Mouse (Mus musculus) midbrain, embryonic 14.5 days (tissue): ENCODE measurements around the gene Olfr1364. TPM values are rescaled to one million over a fixed set of nuclear protein-coding genes. Genes with fewer than 3 reads are reported as not detected.

Experiments used
- ATAC-seq: fragments of 200-750 bp; cut with Nextera tagmentation; 2 replicates; pipeline ENCODE4 v1.8.0; 2017; ENCODE audit warnings: moderate number of reproducible peaks, moderate library complexity; ENCODE audit not compliant: low FRiP score, low TSS enrichment
- DNase-seq: peaks from one replicate; pipeline ENCODE4 v3.0.0-alpha.2; 2015
- H3K27ac ChIP-seq: fragments of 300-500 bp; sonication (generic); replicated peaks from 2 replicates; pipeline ENCODE4 v1.5.1; 2014; ENCODE audit warnings: mild to moderate bottlenecking, low read depth, low read length, moderate library complexity
- H3K27me3 ChIP-seq: fragments of 300-500 bp; sonication (generic); 2 replicates; pipeline ENCODE4 v1.6.1; 2014; ENCODE audit warnings: low read length, control low read depth, mixed read lengths; ENCODE audit not compliant: control insufficient read depth, insufficient read depth
- H3K36me3 ChIP-seq: fragments of 300-500 bp; sonication (generic); 2 replicates; pipeline ENCODE4 v1.6.1; 2014; ENCODE audit warnings: low read length, control low read depth; ENCODE audit not compliant: control insufficient read depth, insufficient read depth
- H3K4me1 ChIP-seq: fragments of 300-500 bp; sonication (generic); 2 replicates; pipeline ENCODE4 v1.6.1; 2014; ENCODE audit warnings: mild to moderate bottlenecking, antibody characterized with exemption, low read length, control low read depth; ENCODE audit not compliant: control insufficient read depth, insufficient read depth
- H3K4me2 ChIP-seq: fragments of 300-500 bp; sonication (generic); 2 replicates; pipeline ENCODE4 v1.6.1; 2014; ENCODE audit warnings: mild to moderate bottlenecking, low read length, moderate library complexity
- H3K4me3 ChIP-seq: fragments of 300-500 bp; sonication (generic); replicated peaks from 2 replicates; pipeline ENCODE4 v1.5.1; 2014; ENCODE audit warnings: low read depth, low read length
- H3K9ac ChIP-seq: fragments of 300-500 bp; sonication (generic); replicated peaks from 2 replicates; pipeline ENCODE4 v1.6.1; 2014; ENCODE audit warnings: mild to moderate bottlenecking, low read length, moderate library complexity
- H3K9me3 ChIP-seq: fragments of 300-500 bp; sonication (generic); 2 replicates; pipeline ENCODE4 v1.6.1; 2016; ENCODE audit warnings: low read length, control low read depth, mixed read lengths; ENCODE audit not compliant: control insufficient read depth
- WGBS: fragments of 180-500 bp; shearing (Covaris S2); extraction: QIAGEN DNeasy Blood & Tissue Kit; methylation state at CpG from one replicate; pipeline ENCODE4 v1.1.7; 2014; 5-methylcytosine and 5-hydroxymethylcytosine counted together
- polyA plus RNA-seq: library from polyadenylated mRNA; unstranded; fragments of >200 nt; fragmentation: Nextera tagmentation; extraction: Ambion mirVana; gene quantifications from 2 replicates; pipeline ENCODE4 v1.2.1, GENCODE M21; 2014

Gene Olfr1364
- not detected in 2 replicates for polyA plus RNA-seq

GRCm38 (mm10) chr13:21581659-21582058 is at the start of gene Olfr1364:
Gene Olfr1364 (minus strand): TSS chr13:21581759.
- DNase-seq (no peak), ATAC-seq (no peak)
- H3K27me3 ChIP-seq: no peaks in the 10 kb centered on the region
- H3K36me3 ChIP-seq: no peaks in the 10 kb centered on the region
- no peak within 1 kb of the TSS for H3K4me2 ChIP-seq
- H3K4me3 ChIP-seq: no peak within 1 kb of the TSS
- no peaks in the 10 kb centered on the region for H3K4me1 ChIP-seq
- WGBS: 91% methylated on average over 2 of the region's 2 CpGs
- no peak within 1 kb of the TSS for H3K27ac ChIP-seq
- H3K9me3 ChIP-seq: no peaks in the 10 kb centered on the region
- no peak within 1 kb of the TSS for H3K9ac ChIP-seq

DNA sequence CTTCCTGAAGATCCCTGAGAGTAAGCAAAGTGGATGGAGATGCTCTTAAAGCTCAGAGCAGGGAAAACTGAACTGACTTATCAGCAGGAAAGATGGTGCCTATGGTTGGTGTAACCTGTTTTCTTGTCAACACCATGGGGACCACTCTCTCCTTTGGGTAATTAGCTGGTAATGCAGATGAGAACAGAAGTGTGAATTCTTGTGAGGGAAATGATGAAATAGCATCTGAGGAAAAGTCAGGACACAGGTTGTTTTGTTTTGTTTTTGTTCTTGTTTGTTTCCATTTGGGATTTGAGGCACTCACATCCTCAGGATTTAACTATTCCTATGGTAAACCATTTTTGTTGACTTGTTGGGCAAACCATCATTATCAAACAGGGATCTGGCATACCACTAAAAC is 32.4 kb upstream of the Olfr1364 start, which contains the start of gene Olfr1362:
Gene Olfr1362 (minus strand): TSS at position 101 of the 400 bp plus-strand sequence.
- H3K4me1 ChIP-seq: no peaks in the 10 kb centered on the region
- no peak within 1 kb of the TSS for H3K27ac ChIP-seq
- no peaks in the 10 kb centered on the region for H3K36me3 ChIP-seq
- H3K9ac ChIP-seq: no peak within 1 kb of the TSS
- no peak within 1 kb of the TSS for H3K4me3 ChIP-seq
- H3K4me2 ChIP-seq: no peak within 1 kb of the TSS
- ATAC-seq: no peak
- no peak for DNase-seq
- no peaks in the 10 kb centered on the region for H3K27me3 ChIP-seq
- H3K9me3 ChIP-seq: no peaks in the 10 kb centered on the region

DNA sequence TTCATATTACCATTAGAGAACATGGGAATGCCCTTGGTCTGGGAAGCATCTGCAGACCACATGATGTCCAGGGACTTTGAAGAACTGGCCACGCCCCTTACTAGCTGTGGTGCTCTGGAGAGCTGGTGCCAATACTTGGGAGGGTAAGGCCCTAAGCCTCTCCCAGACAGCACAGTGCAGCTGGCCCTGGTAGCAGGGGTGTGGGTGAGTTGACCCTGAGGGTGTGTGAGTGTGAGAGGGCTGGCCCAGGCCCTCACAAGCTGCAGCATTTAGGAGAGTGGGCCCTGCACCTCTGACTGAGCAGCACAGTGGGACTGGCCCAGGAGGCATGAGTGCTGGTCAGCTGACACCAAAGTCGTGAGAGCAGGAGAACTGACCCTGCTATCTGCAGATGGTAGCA is 10.1 kb upstream of the Olfr1364 start:
- no peaks in the 10 kb centered on the region for H3K27me3 ChIP-seq
- H3K9me3 ChIP-seq: no peaks in the 10 kb centered on the region; the same call in 1 of the 2 replicates
- no peaks in the 10 kb centered on the region for H3K4me1 ChIP-seq
- no peak overlapping the region for H3K27ac ChIP-seq
- no peak for DNase-seq
- no peak overlapping the region for H3K4me3 ChIP-seq
- H3K9ac ChIP-seq: no peak overlapping the region
- 65% methylated on average over 2 of the region's 2 CpGs for WGBS
- H3K36me3 ChIP-seq: no peaks in the 10 kb centered on the region
- ATAC-seq: peak; percentile 64; the same call in 1 of the 2 replicates
- no peak overlapping the region for H3K4me2 ChIP-seq

GRCm38 (mm10) chr13:21559793-21560192 is 21.8 kb downstream of the Olfr1364 start, which contains the start of gene Olfr1535:
Gene Olfr1535 (minus strand): TSS chr13:21559893.
- Histone ChIP-seq H3K27me3 (no peaks in the 10 kb centered on the region), H3K9me3 (no peaks in the 10 kb centered on the region), H3K4me2 (no peak within 1 kb of the TSS), H3K4me3 (no peak within 1 kb of the TSS), H3K9ac (no peak within 1 kb of the TSS), H3K27ac (no peak within 1 kb of the TSS), H3K4me1 (no peaks in the 10 kb centered on the region), H3K36me3 (no peaks in the 10 kb centered on the region)
- ATAC-seq (no peak), DNase-seq (no peak)
- 53% methylated on average over 1 of the region's 1 CpGs for WGBS

DNA sequence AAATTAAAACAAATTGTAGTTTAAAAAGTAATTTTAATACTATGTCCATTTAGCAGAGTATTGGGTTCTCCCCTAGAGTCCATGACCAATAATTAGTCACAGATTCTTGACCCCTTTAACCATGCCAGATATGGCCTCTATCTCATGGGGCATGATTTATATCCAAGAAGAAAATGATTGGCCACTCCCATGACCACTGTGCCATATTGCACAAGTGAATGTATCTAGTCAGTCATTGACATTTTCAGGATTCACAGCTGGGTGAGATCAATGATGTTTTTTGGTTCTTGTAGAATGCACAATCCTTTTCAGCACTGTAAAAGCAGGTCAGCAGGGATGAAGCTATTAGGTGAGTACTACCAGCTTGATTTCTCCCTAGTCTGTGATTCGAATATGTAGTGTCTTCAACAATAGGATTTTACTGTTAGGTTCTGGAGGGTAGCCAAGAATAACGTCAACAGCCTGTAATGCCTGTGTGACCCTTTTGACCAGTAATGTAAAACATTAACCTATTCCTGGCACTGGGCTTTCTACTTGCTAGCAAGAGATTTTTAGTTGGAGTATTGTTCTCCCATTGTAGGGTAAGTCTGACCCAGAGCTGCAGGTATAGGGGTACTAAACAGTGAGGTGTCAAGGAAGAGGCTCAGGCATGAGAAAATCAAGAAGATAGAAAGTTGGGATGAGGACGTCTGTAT is 31.0 kb downstream of the Olfr1364 start:
- no peak overlapping the region for H3K27ac ChIP-seq
- H3K9me3 ChIP-seq: no peaks in the 10 kb centered on the region
- no peak overlapping the region for H3K9ac ChIP-seq
- no peaks in the 10 kb centered on the region for H3K36me3 ChIP-seq
- no peaks in the 10 kb centered on the region for H3K4me1 ChIP-seq
- no peaks in the 10 kb centered on the region for H3K27me3 ChIP-seq
- H3K4me3 ChIP-seq: no peak overlapping the region
- no peak for ATAC-seq
- 58% methylated on average over 3 of the region's 3 CpGs for WGBS
- DNase-seq: no peak
- no peak overlapping the region for H3K4me2 ChIP-seq

DNA sequence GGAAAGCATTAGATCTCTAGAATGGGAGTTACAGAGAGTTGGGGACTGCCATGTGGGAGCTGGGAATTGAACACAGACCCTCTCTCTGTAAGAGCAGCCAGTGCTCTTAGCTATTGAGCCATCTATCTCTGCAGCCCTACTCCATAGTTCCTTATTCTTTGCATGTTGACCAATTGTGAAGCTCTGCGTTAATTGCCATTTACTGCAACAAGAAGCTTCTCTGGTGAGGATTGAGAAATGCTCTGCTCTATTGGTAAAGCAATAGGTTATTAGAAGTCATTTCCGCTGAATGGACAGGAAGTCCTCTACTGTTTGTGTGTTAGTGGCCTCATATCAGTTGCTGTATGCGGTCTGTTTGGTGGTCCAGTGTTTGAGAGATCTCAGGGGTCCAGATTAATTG is 32.1 kb downstream of the Olfr1364 start:
- Histone ChIP-seq H3K36me3 (no peaks in the 10 kb centered on the region), H3K4me2 (no peak overlapping the region), H3K9ac (no peak overlapping the region), H3K4me3 (no peak overlapping the region), H3K27ac (no peak overlapping the region), H3K27me3 (no peaks in the 10 kb centered on the region), H3K9me3 (no peaks in the 10 kb centered on the region), H3K4me1 (no peaks in the 10 kb centered on the region)
- DNase-seq (no peak), ATAC-seq (no peak)
- 95% methylated on average over 3 of the region's 3 CpGs for WGBS

GRCm38 (mm10) chr13:21542708-21543107 is 38.9 kb downstream of the Olfr1364 start, which contains the start of gene Olfr1366:
Gene Olfr1366 (minus strand): TSS chr13:21542808.
- no peak for ATAC-seq
- Histone ChIP-seq H3K36me3 (no peaks in the 10 kb centered on the region), H3K4me3 (no peak within 1 kb of the TSS), H3K27me3 (no peaks in the 10 kb centered on the region), H3K9ac (no peak within 1 kb of the TSS), H3K27ac (no peak within 1 kb of the TSS), H3K9me3 (no peaks in the 10 kb centered on the region), H3K4me1 (no peaks in the 10 kb centered on the region), H3K4me2 (no peak within 1 kb of the TSS)
- 76% methylated on average over 1 of the region's 1 CpGs for WGBS
- no peak for DNase-seq

DNA sequence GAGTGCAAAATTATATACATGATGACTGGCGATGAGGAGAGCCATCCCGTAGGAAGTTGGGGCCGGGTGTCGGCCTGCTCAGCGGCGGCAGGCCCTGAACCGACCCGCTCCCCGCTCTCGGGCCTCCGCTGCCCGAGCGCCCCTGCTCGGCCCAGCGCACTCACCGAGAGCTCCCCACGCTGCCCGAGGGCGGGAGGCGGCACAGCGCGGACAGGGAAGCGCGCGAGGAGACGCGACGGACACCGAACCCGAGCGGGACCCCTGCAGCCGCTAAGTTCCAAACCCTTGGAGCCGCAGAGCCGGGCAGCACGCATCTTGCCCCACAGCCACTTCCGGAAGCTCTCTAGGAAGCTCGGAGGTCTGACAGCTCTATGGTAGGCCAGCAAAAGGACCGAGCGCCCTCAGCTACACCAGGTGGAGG is 50.8 kb downstream of the Olfr1364 start, which contains the start of gene Zkscan8:
Gene Zkscan8 (minus strand): TSS at position 340 of the 421 bp plus-strand sequence.
- Histone ChIP-seq H3K4me1 (peaks cover 5% of the 10 kb centered on the region; the same call in 1 of the 2 replicates), H3K27ac (peak within 1 kb of the TSS; percentile 87), H3K4me2 (peak within 1 kb of the TSS; percentile 74), H3K4me3 (peak within 1 kb of the TSS; percentile 76), H3K9ac (peak within 1 kb of the TSS; percentile 86), H3K27me3 (no peaks in the 10 kb centered on the region), H3K36me3 (peaks cover 10% of the 10 kb centered on the region), H3K9me3 (no peaks in the 10 kb centered on the region)
- under 1% methylated on average over 39 of the region's 39 CpGs for WGBS
- ATAC-seq (peak; percentile 96), DNase-seq (peak; percentile 93)

DNA sequence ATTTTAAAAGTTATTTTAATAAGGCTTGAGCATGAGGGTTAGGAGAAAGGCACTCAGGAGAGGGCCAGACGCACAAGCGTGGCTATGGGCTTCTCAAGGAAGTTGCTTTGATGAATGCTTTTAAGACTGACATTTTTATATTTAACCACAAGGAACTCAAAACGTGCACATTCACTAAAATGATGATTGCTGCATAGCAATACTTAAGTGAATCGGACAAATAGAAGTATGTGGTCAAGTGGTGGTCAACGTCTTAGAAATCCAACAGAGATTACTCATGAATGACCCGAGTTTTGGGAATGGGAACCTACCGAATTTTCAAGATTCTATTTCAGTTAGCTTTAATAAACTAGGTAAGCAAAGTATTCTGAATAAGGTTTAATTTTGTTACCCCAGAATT is 51.4 kb downstream of the Olfr1364 start:
- no peak for ATAC-seq
- Histone ChIP-seq H3K9ac (no peak overlapping the region), H3K36me3 (peaks cover 14% of the 10 kb centered on the region), H3K4me3 (peak overlapping the region; percentile 76), H3K4me1 (peaks cover 5% of the 10 kb centered on the region; the same call in 1 of the 2 replicates), H3K27me3 (no peaks in the 10 kb centered on the region), H3K9me3 (no peaks in the 10 kb centered on the region), H3K4me2 (peak overlapping the region; percentile 74), H3K27ac (no peak overlapping the region)
- DNase-seq: peak; percentile 4
- 53% methylated on average over 7 of the region's 7 CpGs for WGBS
